In the genomic region with DNA sequence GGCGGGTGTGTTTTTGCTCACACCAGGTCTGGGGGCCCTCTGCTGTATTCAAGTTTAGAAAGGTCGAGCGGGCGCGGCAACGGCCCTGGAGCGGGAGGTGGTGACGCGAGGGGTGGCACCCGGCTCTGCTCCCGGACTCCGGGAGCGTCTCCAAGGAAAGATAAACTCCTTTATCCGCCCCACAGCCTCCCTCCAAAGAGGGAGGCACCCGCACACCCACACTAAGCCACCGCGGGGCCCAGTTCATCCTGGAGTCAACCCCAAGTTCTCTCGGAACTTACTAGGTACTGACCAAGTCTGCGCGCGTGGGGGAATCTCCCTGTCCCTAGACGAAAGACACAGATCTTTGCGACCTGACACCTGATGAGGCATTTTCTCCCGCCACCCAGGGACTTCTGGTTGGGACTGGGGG, we compare ENCODE assay signal across 8 mouse cellular contexts. TPM values are rescaled to one million over a fixed set of nuclear protein-coding genes. Genes with fewer than 3 reads are reported as not detected.
DNase-seq lines count a peak whose midpoint lies in the region; ATAC-seq and TF ChIP-seq lines count a peak whose summit lies in the region.

No protein-coding gene starts in this region.

- H3K9me3 ChIP-seq in liver, embryonic 14.5 days (ENCODE audit: control insufficient read depth, low read length), result no peaks in the 10 kb centered on the region

- intact Hi-C loops in left cerebral cortex, adult 2 months (cut with DNase I), result loop anchor here (5.0 kb wide), 1 partner anchor 358 kb away; a partner anchor contains a TSS
- intact Hi-C loops in heart, postnatal 36 days (cut with DNase I), result no loop called here
- intact Hi-C loops in left cerebral cortex, postnatal 4 days (cut with DNase I), result no loop called here

- H3K4me3 ChIP-seq in left cerebral cortex, adult 2 months, result peak overlapping the region; percentile 55
- peak overlapping the region; percentile 63 for H3K4me3 ChIP-seq in liver, embryonic 14.5 days (ENCODE audit: insufficient read depth in 1 of 2, low read depth in 2 of 2, low read length in 2 of 2)

- DNase-seq in left cerebral cortex, adult 2 months (ENCODE audit: extremely low spot score in 1 of 2, low spot score in 2 of 2), result no peak
- DNase-seq in left cerebral cortex, adult 8-10 months (ENCODE audit: low spot score in 2 of 2), result no peak
- peak; percentile 49 for DNase-seq in embryo, embryonic 9.5 days (ENCODE audit: extremely low spot score)
- peak; percentile 23 to 30 for DNase-seq in heart, postnatal 36 days
- peak; percentile 59 to 62 (median 61) for DNase-seq in liver, embryonic 14.5 days (ENCODE audit: low read depth in 3 of 3, low spot score in 3 of 3)
- DNase-seq in neural tube, embryonic 10.5 days (ENCODE audit: extremely low spot score, low spot score), result peak; percentile 58
- no peak for DNase-seq in left cerebral cortex, postnatal 4 days
- no peak for DNase-seq in right cerebral cortex, postnatal 25 days

- ATAC-seq in liver, embryonic 14.5 days (ENCODE audit: insufficient read depth), result peak; percentile 82

- no peak for TF ChIP-seq CTCF in left cerebral cortex, adult 2 months (IDR thresholded peaks at IDR 0.05)
- no peak for TF ChIP-seq CTCF in liver, embryonic 14.5 days (IDR thresholded peaks at IDR 0.05; ENCODE audit: low read depth)

- no peaks in the 10 kb centered on the region for H3K36me3 ChIP-seq in liver, embryonic 14.5 days (replicated peaks; ENCODE audit: control insufficient read depth, insufficient read depth, low read depth)

- H3K27me3 ChIP-seq in liver, embryonic 14.5 days (ENCODE audit: control insufficient read depth, insufficient read depth, low read length), result no peaks in the 10 kb centered on the region

- peak overlapping the region; percentile 80 for H3K4me2 ChIP-seq in liver, embryonic 14.5 days (ENCODE audit: low read depth)

- H3K9ac ChIP-seq in liver, embryonic 14.5 days (replicated peaks), result peak overlapping the region; percentile 67

- WGBS in liver, embryonic 14.5 days (ENCODE audit: insufficient replicate concordance), result under 1% methylated on average over 24 of the region's 24 CpGs

- no peak overlapping the region for H3K27ac ChIP-seq in left cerebral cortex, adult 2 months
- peak overlapping the region; percentile 27 for H3K27ac ChIP-seq in liver, embryonic 14.5 days

- H3K4me1 ChIP-seq in liver, embryonic 14.5 days (replicated peaks; ENCODE audit: control insufficient read depth in 2 of 2, insufficient read depth in 2 of 2, low read length in 1 of 2), result peaks cover 28 to 30% of the 10 kb centered on the region in 2 experiments

- TF ChIP-seq EP300 in liver, embryonic 14.5 days (IDR thresholded peaks at IDR 0.05; ENCODE audit: low read depth), result no peak

RNA-seq across cellular contexts. Expression of a gene that starts 0.9 kb away (rescaled TPM):
- total RNA-seq in left cerebral cortex, adult 2 months (2021), result under 1 TPM; 0.33 to 0.41 TPM
- 1 to 10 TPM in 1 of 4 experiments, under 1 TPM in 3; 0.13 to 1.4 (median 0.84) TPM for total RNA-seq in left cerebral cortex, adult 8-10 months (2022)
- under 1 TPM; 0.54 to 0.75 TPM for total RNA-seq in heart, postnatal 36 days (2021)
- polyA plus RNA-seq in liver, embryonic 14.5 days (2012; rRNA removed), result 3.1 and 3.2 TPM in 2 replicates
- polyA plus RNA-seq in liver, embryonic 14.5 days (2014; fragmentation: Nextera tagmentation; extraction: Ambion mirVana), result 3.6 and 4.1 TPM in 2 replicates
- total RNA-seq in left cerebral cortex, postnatal 4 days (2021), result 1 to 10 TPM in 1 of 2 experiments, under 1 TPM in 1; 0.83 to 1.0 TPM

RNA-seq across cellular contexts. Expression of a gene that starts 42.4 kb away (rescaled TPM):
- 1 to 10 TPM; 4.3 to 4.7 TPM for total RNA-seq in left cerebral cortex, adult 2 months (2021)
- 1 to 10 TPM; 3.3 to 4.4 (median 4.0) TPM for total RNA-seq in left cerebral cortex, adult 8-10 months (2022)
- 1 to 10 TPM; 2.7 to 3.2 TPM for total RNA-seq in heart, postnatal 36 days (2021)
- polyA plus RNA-seq in liver, embryonic 14.5 days (2012; rRNA removed), result 1.5 and 1.9 TPM in 2 replicates
- 3.8 and 4.1 TPM in 2 replicates for polyA plus RNA-seq in liver, embryonic 14.5 days (2014; fragmentation: Nextera tagmentation; extraction: Ambion mirVana)
- 1 to 10 TPM; 5.2 to 6.0 TPM for total RNA-seq in left cerebral cortex, postnatal 4 days (2021)

Comparison
In these comparisons a context has a peak if more than half of its experiments do, and no peak if none do; other contexts are left out.
1. DNase-seq: peak in embryo, embryonic 9.5 days (single experiment), heart, postnatal 36 days (2 of 2), liver, embryonic 14.5 days (3 of 3) and neural tube, embryonic 10.5 days (single experiment); none in left cerebral cortex, adult 2 months (0 of 2), left cerebral cortex, adult 8-10 months (0 of 2), left cerebral cortex, postnatal 4 days (single experiment) and right cerebral cortex, postnatal 25 days (single experiment).